Mouse (Mus musculus) limb, embryonic 14.5 days (tissue): ENCODE results near the gene Cdkl4. TPM values are rescaled to one million over a fixed set of nuclear protein-coding genes. Genes with fewer than 3 reads are reported as not detected.
"Not testable (repeated sequence)": the region's sequence is repeated elsewhere in the genome, so short reads cannot be mapped to it uniquely, and the experiment has no call there.

ENCODE experiments used
- ATAC-seq: fragments of 200-750 bp; cut with Nextera tagmentation; 2 replicates; pipeline ENCODE4 v1.8.0; 2017; ENCODE audit warnings: low read depth, moderate number of reproducible peaks, moderate TSS enrichment; ENCODE audit not compliant: low FRiP score
- DNase-seq: peaks from one replicate; pipeline ENCODE4 v3.0.0-alpha.2; 2015; ENCODE audit warnings: low spot score
- H3K27ac ChIP-seq: fragments of 300-500 bp; sonication (generic); replicated peaks from 2 replicates; pipeline ENCODE4 v1.5.1; 2014; ENCODE audit warnings: low read depth, mild to moderate bottlenecking, low read length, moderate library complexity, mixed read lengths
- H3K27me3 ChIP-seq: fragments of 300-500 bp; sonication (generic); 2 replicates; pipeline ENCODE4 v1.6.1; 2014; ENCODE audit warnings: low read length, mixed read lengths; ENCODE audit not compliant: control insufficient read depth, insufficient read depth
- H3K36me3 ChIP-seq: fragments of 300-500 bp; sonication (generic); 2 replicates; pipeline ENCODE4 v1.6.1; 2014; ENCODE audit warnings: mild to moderate bottlenecking, low read length, moderate library complexity, mixed read lengths; ENCODE audit not compliant: control insufficient read depth, insufficient read depth
- H3K4me1 ChIP-seq: fragments of 300-500 bp; sonication (generic); 2 replicates; pipeline ENCODE4 v1.6.1; 2014; ENCODE audit warnings: antibody characterized with exemption, low read length, mixed read lengths; ENCODE audit not compliant: control insufficient read depth, insufficient read depth
- H3K4me2 ChIP-seq: fragments of 300-500 bp; sonication (generic); replicated peaks from 2 replicates; pipeline ENCODE4 v1.6.1; 2014; ENCODE audit warnings: low read depth, mild to moderate bottlenecking, low read length, moderate library complexity; ENCODE audit not compliant: severe bottlenecking
- H3K4me3 ChIP-seq: fragments of 300-500 bp; sonication (generic); replicated peaks from 2 replicates; pipeline ENCODE4 v1.5.1; 2014; ENCODE audit warnings: low read length
- H3K9ac ChIP-seq: fragments of 300-500 bp; sonication (generic); 2 replicates; pipeline ENCODE4 v1.6.1; 2014; ENCODE audit warnings: mild to moderate bottlenecking, low read depth, low read length, moderate library complexity; ENCODE audit not compliant: severe bottlenecking
- H3K9me3 ChIP-seq: fragments of 300-500 bp; sonication (generic); 2 replicates; pipeline ENCODE4 v1.6.1; 2016; ENCODE audit warnings: low read length; ENCODE audit not compliant: control insufficient read depth
- POLR2A ChIP-seq: fragments of 200-500 bp; IDR thresholded peaks from 2 replicates; pipeline ENCODE4 v1.8.0; 2012; ENCODE audit warnings: inconsistent platforms, mild to moderate bottlenecking, moderate library complexity, borderline replicate concordance; ENCODE audit not compliant: insufficient read depth, insufficient read length; ENCODE audit errors: extremely low read depth
- WGBS: fragments of 180-500 bp; shearing (Covaris S2); extraction: QIAGEN DNeasy Blood & Tissue Kit; methylation state at CpG from one replicate; pipeline ENCODE4 v1.1.7; 2014; 5-methylcytosine and 5-hydroxymethylcytosine counted together
- polyA plus RNA-seq, 2 experiments: library from polyadenylated mRNA; depleted of rRNA in 1 of 2; stranded (reverse) in 1 of 2; unstranded in 1 of 2; fragments of >200 nt; fragmentation: Nextera tagmentation in 1 of 2; extraction: Ambion mirVana in 1 of 2; gene quantifications; 2 replicates each; pipeline versions ENCODE4 v1.2.1 to v1.2.3; 2012 to 2014

Gene Cdkl4
- polyA plus RNA-seq, 2 experiments = 0.06 to 0.26 TPM

DNA sequence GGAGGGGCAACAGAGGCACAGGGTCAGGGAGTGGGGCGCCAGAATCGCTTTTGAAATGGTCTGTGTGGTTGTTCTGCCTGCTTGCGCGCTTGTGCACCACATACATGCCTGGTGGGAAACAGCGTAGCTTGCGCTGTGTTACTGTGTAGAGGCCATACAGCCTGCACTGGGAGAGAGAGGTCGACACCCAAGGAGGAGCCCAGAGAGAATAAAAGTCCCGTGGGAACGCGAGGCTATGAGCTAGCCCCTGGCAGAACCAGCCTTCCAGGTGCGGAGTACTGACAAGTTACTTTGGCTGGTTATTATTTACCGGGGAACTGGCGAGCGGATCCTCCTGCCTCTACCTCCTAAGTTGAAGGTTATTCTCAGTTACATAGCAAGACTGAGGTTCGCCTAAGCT, 26.6 kb downstream of the Cdkl4 start:
- DNase-seq (no peak), ATAC-seq (no peak)
- H3K4me1 ChIP-seq = no peaks in the 10 kb centered on the region
- H3K36me3 ChIP-seq = no peaks in the 10 kb centered on the region
- H3K27ac ChIP-seq = no peak overlapping the region
- no peaks in the 10 kb centered on the region for H3K27me3 ChIP-seq
- no peak overlapping the region for H3K4me3 ChIP-seq
- H3K4me2 ChIP-seq = no peak overlapping the region
- no peaks in the 10 kb centered on the region for H3K9me3 ChIP-seq
- no peak overlapping the region for H3K9ac ChIP-seq
- TF ChIP-seq POLR2A = no peak
- 79% methylated on average over 15 of the region's 15 CpGs for WGBS

- H3K9ac ChIP-seq = no peak overlapping the region
- H3K4me3 ChIP-seq = no peak overlapping the region
- 76% methylated on average over 2 of the region's 2 CpGs for WGBS
- no peaks in the 10 kb centered on the region for H3K9me3 ChIP-seq
- TF ChIP-seq POLR2A = no peak
- no peaks in the 10 kb centered on the region for H3K4me1 ChIP-seq
- H3K27me3 ChIP-seq = no peaks in the 10 kb centered on the region
- H3K4me2 ChIP-seq = no peak overlapping the region
- H3K36me3 ChIP-seq = no peaks in the 10 kb centered on the region
- H3K27ac ChIP-seq = no peak overlapping the region
- DNase-seq = no peak
- ATAC-seq = no peak
These were observed 30.8 kb downstream of the Cdkl4 start for GRCm38 (mm10) chr17:80546846-80547245.

DNA sequence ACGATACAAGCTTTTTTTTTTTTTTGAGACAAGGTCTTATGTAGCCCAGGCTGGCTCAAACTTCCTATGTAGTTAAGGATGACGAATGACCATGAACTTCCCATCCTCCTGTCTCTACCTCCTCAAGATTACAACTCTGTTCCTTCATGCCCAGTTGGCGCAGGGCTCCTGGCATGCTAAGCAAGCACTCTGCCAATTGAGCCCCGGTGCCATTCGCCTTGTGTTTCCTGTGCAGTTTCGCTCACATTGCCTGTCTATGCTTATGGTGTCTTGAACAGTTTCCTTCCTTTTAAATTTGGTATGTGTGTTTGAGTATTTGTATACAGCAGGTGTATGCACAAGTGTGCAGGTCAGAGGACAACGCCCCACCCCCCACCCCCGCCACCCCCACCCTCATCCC, 31.4 kb downstream of the Cdkl4 start:
- H3K9me3 ChIP-seq = no peaks in the 10 kb centered on the region
- H3K4me1 ChIP-seq = no peaks in the 10 kb centered on the region
- ATAC-seq = no peak
- H3K27me3 ChIP-seq = no peaks in the 10 kb centered on the region
- no peak overlapping the region for H3K27ac ChIP-seq
- H3K36me3 ChIP-seq = no peaks in the 10 kb centered on the region
- no peak overlapping the region for H3K9ac ChIP-seq
- DNase-seq = no peak
- no peak overlapping the region for H3K4me3 ChIP-seq
- no peak overlapping the region for H3K4me2 ChIP-seq
- no peak for TF ChIP-seq POLR2A
- 93% methylated on average over 8 of the region's 8 CpGs for WGBS

DNA sequence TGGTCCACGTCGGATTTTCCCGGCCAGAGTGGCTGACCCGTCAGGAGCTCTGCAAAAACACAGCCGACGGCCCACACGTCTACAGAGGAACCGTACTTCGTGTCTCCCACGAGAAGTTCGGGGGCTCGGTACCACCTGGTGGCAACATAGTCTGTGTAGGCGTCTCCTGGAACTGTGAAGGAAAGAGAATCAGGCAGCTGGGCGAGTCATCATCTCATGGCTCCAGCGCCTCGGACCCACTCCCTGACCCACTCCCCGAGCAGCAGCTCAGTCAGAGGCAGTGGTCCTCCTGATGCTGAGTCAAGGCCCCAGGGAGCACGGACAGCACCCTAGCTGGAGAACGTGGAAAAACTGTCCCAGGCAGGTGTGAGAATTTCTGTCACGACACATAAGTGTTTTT, 34.0 kb downstream of the Cdkl4 start:
- no peaks in the 10 kb centered on the region for H3K4me1 ChIP-seq
- H3K27ac ChIP-seq = no peak overlapping the region
- WGBS = 84% methylated on average over 20 of the region's 20 CpGs
- no peaks in the 10 kb centered on the region for H3K27me3 ChIP-seq
- TF ChIP-seq POLR2A = no peak
- ATAC-seq = no peak
- DNase-seq = no peak
- H3K4me2 ChIP-seq = no peak overlapping the region
- no peak overlapping the region for H3K9ac ChIP-seq
- H3K4me3 ChIP-seq = no peak overlapping the region
- H3K9me3 ChIP-seq = no peaks in the 10 kb centered on the region
- no peaks in the 10 kb centered on the region for H3K36me3 ChIP-seq

DNA sequence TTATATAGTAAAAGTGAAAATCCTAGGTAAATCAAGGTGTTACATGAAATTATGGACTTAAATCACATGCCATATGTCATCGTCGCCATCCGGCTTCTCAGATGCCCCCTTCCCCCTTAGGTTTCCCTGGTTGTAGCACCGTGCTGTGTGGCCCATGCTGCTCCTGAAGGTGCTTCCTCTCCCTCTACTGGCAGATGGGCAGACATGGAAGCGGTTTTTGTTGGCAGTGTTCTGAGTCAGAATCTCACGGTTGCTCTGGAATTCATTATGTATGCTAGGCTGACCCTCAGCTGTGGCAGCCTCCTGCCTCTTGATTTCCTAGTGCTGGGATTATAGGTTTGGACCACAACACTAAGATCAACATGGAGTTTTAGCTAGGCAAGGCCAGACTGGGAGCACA, 40.5 kb downstream of the Cdkl4 start:
- Histone ChIP-seq H3K36me3 (no peaks in the 10 kb centered on the region), H3K9me3 (no peaks in the 10 kb centered on the region), H3K9ac (no peak overlapping the region), H3K4me1 (no peaks in the 10 kb centered on the region), H3K4me2 (no peak overlapping the region), H3K27me3 (no peaks in the 10 kb centered on the region), H3K4me3 (no peak overlapping the region), H3K27ac (no peak overlapping the region)
- ATAC-seq (no peak), DNase-seq (no peak)
- TF ChIP-seq POLR2A = no peak
- WGBS = 63% methylated on average over 6 of the region's 6 CpGs

GRCm38 (mm10) chr17:80535633-80536032, 42.0 kb downstream of the Cdkl4 start:
- ATAC-seq = no peak
- 65% methylated on average over 6 of the region's 6 CpGs for WGBS
- TF ChIP-seq POLR2A = no peak

DNA sequence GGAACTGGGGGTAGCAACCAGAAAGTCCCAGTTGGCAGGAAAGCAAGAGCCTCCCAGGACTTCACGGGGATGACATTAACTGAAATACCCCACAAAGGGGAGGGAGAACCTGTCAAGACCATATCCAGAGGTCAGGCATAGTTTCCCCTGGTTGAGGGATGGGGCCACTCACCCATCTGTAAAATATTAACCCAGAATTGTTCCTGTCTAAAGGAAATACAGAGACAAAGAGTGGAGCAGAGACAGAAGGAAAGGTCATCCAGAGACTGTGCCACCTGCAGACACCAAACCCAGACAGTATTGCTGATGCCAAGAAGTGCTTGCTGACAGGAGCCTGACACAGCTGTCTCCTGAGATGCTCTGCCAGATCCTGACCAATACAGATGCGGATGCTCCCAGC, 46.3 kb downstream of the Cdkl4 start:
- 66% methylated on average over 2 of the region's 2 CpGs for WGBS
- H3K9me3 ChIP-seq, DNase-seq, H3K4me3 ChIP-seq, H3K4me2 ChIP-seq, H3K36me3 ChIP-seq, H3K27ac ChIP-seq, H3K4me1 ChIP-seq, H3K27me3 ChIP-seq, H3K9ac ChIP-seq, ATAC-seq: not testable (repeated sequence)

More at GRCm38 (mm10) chr17:80535633-80536032, 42.0 kb downstream of the Cdkl4 start:
- Histone ChIP-seq H3K27ac (no peak overlapping the region), H3K4me1 (no peaks in the 10 kb centered on the region), H3K27me3 (no peaks in the 10 kb centered on the region), H3K9ac (no peak overlapping the region), H3K4me3 (no peak overlapping the region), H3K36me3 (no peaks in the 10 kb centered on the region), H3K9me3 (no peaks in the 10 kb centered on the region), H3K4me2 (no peak overlapping the region)
- no peak for DNase-seq
